Mouse (Mus musculus) embryonic fibroblast, embryonic 13.5 days (primary cell): ENCODE data around the gene Rbms3.

Source experiments
- CTCF ChIP-seq: IDR thresholded peaks from 2 replicates; pipeline ENCODE4 v1.5.1; 2011; ENCODE audit warnings: mild to moderate bottlenecking, control low read depth, low read length, moderate library complexity, borderline replicate concordance; ENCODE audit not compliant: insufficient read depth
- POLR2A ChIP-seq: IDR thresholded peaks from 2 replicates; pipeline ENCODE4 v1.6.1; 2011; ENCODE audit warnings: low read depth, mild to moderate bottlenecking, control low read depth, low read length, moderate library complexity

DNA sequence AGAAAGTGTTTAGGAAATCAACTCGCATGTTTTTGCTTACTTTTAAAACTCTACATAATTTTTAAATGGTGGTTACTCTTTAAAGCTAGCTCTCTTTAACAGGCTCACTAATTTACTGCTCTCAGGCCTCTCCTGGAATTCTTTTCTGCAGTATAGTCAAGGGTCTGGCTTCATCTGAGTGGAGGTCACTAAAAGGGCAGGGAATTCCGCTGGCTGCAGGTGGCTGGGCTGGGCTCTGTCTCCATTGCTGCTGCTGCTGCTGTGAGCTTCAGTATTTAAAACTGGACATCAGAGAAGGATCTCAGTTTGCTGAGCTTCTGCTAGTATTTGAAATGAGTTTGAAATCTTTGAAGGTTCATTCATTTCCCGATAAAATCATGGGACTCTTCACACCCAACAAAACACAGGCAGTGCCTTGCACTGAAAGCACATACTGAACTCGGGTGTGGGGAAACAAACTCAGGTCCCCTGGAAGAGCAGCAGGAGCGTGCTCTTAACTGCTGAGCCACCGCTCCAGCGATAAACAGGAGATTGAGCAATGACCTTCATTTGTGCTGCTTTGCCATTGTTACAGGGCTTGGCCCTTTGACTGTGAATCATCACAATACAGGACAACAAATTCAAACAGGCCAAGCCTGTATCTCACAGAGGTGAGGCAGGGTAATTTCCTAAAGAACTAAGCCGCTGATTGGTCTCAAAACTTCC is 990.0 kb downstream of the Rbms3 start:
- TF ChIP-seq CTCF (no peak), POLR2A (no peak)
